Mouse (Mus musculus) testis, adult 2 months (tissue): ENCODE results near the gene Zbtb4. TPM values are rescaled to one million over a fixed set of nuclear protein-coding genes. Genes with fewer than 3 reads are reported as not detected.

Experiments
- H3K27ac ChIP-seq: fragments of 200-500 bp; 2 replicates; pipeline ENCODE4 v1.5.1; 2012; ENCODE audit warnings: low read depth, low read length; ENCODE audit not compliant: control insufficient read depth, insufficient read depth
- H3K27me3 ChIP-seq: fragments of 200-500 bp; 2 replicates; pipeline ENCODE4 v1.6.1; 2012; ENCODE audit warnings: mild to moderate bottlenecking, low read length, moderate library complexity; ENCODE audit not compliant: control insufficient read depth, insufficient read depth
- H3K36me3 ChIP-seq: fragments of 200-500 bp; 2 replicates; pipeline ENCODE4 v1.6.1; 2012; ENCODE audit warnings: mild to moderate bottlenecking, low read length; ENCODE audit not compliant: control insufficient read depth, insufficient read depth
- H3K4me1 ChIP-seq: fragments of 200-500 bp; 2 replicates; pipeline ENCODE4 v1.6.1; 2012; ENCODE audit warnings: low read length; ENCODE audit not compliant: control insufficient read depth, insufficient read depth
- H3K4me3 ChIP-seq: fragments of 200-500 bp; 2 replicates; pipeline ENCODE4 v1.5.1; 2012; ENCODE audit warnings: low read depth, mild to moderate bottlenecking, low read length, moderate library complexity, mixed read lengths; ENCODE audit not compliant: control insufficient read depth
- CTCF ChIP-seq: fragments of 200-500 bp; IDR thresholded peaks from 2 replicates; pipeline ENCODE4 v1.5.1; 2012; ENCODE audit warnings: low read depth, mild to moderate bottlenecking, inconsistent platforms, low read length, moderate library complexity; ENCODE audit not compliant: control insufficient read depth, insufficient read depth, insufficient replicate concordance
- POLR2A ChIP-seq: fragments of 200-500 bp; IDR thresholded peaks from 2 replicates; pipeline ENCODE4 v1.6.1; 2012; ENCODE audit warnings: low read depth, mild to moderate bottlenecking, inconsistent platforms, low read length, moderate library complexity; ENCODE audit not compliant: control insufficient read depth
- polyA plus RNA-seq: library from polyadenylated mRNA; depleted of rRNA; stranded (reverse); fragments of >200 nt; gene quantifications from 2 replicates; pipeline ENCODE4 v1.2.3, GENCODE M21; 2012; rRNA removed

Zbtb4 gene
- polyA plus RNA-seq, result 5.1 and 6.0 TPM in 2 replicates

DNA sequence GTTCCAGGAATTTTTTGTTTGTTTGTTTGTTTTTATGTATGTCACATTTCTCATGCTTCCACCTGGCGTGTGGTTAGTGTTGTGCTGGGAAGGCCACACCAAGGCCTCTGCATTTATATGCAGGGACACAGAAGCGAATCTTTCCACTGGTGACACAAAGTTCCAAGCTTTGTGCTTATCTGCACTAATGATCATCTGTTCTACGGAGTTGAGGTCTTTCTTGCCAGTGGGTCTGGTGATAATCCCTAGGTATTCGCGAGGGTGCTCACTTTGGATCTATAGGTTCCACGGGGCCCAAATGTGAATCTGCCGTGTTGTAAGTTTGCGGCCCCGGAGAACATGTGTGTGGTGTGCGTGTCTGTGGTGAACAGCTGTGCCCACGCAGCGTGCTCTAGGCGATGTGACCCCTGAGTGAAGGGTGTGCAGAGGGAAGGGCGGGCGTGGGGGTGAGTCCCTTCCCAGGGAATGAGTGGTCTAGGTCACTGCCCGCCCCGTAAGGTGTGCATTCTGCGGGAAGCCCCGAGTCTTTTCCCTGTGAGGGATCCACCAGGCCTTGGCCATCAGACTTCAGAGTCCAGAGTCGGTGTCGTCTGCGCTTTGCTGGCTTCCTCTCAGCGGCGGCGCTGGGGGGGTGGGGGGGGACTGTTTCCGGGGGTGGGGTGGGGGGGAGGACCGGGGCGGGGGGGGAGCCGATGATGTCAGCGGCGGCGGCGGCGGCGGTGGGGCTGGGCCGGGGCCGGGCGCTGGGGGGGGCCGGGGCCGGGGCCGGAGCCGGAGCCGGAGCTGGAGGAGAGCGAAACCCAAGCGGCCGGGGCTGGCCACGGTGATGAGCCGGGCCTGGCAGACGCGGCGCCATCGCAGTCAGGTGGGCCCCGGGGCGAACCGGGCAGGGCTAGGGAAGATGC is at the start of gene Zbtb4:
Zbtb4 (plus strand) TSS at position 692 of the 905 bp plus-strand sequence.
- Histone ChIP-seq H3K4me3 (peak within 1 kb of the TSS; percentile 85), H3K4me1 (peaks cover 12% of the 10 kb centered on the region), H3K27me3 (no peaks in the 10 kb centered on the region), H3K27ac (peak within 1 kb of the TSS; percentile 63), H3K36me3 (no peaks in the 10 kb centered on the region)
- TF ChIP-seq POLR2A, result no peak
- TF ChIP-seq CTCF, result no peak

DNA sequence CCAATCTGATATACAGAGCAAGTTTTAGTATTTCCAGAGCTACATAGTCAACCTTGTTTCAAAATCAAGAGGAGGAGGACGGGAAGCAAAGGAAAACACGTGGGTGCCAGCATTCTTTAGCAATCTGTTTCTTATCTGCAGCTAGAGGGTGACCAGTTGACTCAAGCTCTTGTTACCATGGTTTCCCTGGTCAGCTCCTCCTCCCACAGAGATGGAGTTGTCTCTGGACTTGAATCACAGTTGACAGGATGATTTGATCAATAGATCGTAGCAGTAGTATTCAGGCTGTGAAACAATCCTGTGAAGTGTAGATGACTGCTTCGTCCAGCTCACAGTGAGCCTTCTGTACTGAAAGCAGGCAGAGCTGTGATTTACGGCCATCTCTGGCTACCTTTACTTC is 49.8 kb upstream of the Zbtb4 start:
- H3K4me3 ChIP-seq, result no peak overlapping the region
- H3K36me3 ChIP-seq, result no peaks in the 10 kb centered on the region
- TF ChIP-seq POLR2A (no peak), CTCF (no peak)
- no peaks in the 10 kb centered on the region for H3K27me3 ChIP-seq
- H3K4me1 ChIP-seq, result peaks cover 4% of the 10 kb centered on the region
- 0 out of 2 replicates have a peak overlapping the region, but pooled peaks have one; percentile 58 for H3K27ac ChIP-seq

DNA sequence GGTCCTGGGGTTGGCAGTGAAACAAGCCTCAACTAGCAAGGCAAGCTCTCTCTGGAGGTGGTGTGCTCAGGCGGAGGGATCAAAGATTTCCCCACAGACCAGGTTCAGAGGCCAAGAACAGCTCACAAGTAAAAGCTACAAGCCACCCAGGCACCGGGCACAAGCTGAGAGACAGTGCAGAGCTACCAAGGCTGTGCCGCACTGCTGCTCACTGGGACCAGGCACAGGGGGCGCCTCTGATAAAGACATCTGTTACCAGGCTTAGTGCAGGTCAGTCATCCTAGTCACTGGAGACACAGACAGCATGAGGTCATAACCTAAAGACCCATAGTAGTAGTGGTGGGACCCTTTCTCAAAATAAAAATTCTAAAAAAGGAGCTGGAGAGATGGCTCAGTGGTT is 48.8 kb upstream of the Zbtb4 start:
- Histone ChIP-seq H3K27ac (no peak overlapping the region; the same call in 1 of the 2 replicates), H3K4me3 (no peak overlapping the region), H3K27me3 (no peaks in the 10 kb centered on the region), H3K36me3 (no peaks in the 10 kb centered on the region), H3K4me1 (peaks cover 4% of the 10 kb centered on the region)
- no peak for TF ChIP-seq CTCF
- no peak for TF ChIP-seq POLR2A

DNA sequence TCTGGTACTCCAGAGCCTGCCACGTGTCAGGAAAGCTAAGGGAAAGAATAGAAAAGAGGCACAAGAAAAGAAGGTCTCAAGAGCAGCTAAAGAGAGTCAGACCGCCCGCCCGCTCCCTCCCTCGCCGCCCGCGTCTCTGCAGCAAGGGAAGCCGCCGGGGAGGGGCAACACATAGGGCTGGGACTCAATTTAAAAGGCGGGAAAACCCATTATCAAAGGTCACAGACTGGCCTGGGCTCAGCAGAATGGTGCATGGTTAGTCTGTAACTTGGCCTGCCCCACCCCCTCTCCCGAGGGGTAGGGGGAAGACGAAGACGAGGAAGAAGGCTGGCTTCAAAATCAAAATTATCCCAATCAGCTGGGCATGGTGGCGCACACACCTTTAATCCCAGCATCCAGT is 47.1 kb upstream of the Zbtb4 start:
- Histone ChIP-seq H3K4me3 (no peak overlapping the region), H3K27me3 (no peaks in the 10 kb centered on the region), H3K27ac (no peak overlapping the region), H3K36me3 (no peaks in the 10 kb centered on the region), H3K4me1 (peaks cover 2% of the 10 kb centered on the region)
- TF ChIP-seq CTCF (no peak), POLR2A (no peak)

DNA sequence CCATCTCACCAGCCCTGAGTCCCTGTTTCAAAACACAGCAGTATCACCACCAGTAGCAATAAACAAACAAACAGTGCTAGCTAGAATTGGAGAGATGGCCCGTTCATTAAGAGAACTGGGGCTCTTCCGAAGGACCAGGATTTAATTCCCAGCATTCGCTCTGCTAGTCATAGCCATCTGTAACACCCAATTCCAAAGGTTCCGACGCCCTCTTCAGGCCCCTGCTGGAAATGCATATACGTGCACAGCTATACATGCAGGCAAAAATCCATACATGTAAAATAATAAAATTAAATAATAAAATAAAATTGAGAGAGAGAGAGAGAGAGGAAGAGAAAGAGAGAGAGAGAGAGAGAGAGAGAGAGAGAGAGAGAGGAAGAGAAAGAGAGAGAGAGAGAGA is 46.3 kb upstream of the Zbtb4 start:
- Histone ChIP-seq H3K4me3 (no peak overlapping the region), H3K4me1 (peaks cover 2% of the 10 kb centered on the region), H3K36me3 (no peaks in the 10 kb centered on the region), H3K27ac (no peak overlapping the region), H3K27me3 (no peaks in the 10 kb centered on the region)
- TF ChIP-seq POLR2A (no peak), CTCF (peak; percentile 11; the same call in 1 of the 2 replicates)

DNA sequence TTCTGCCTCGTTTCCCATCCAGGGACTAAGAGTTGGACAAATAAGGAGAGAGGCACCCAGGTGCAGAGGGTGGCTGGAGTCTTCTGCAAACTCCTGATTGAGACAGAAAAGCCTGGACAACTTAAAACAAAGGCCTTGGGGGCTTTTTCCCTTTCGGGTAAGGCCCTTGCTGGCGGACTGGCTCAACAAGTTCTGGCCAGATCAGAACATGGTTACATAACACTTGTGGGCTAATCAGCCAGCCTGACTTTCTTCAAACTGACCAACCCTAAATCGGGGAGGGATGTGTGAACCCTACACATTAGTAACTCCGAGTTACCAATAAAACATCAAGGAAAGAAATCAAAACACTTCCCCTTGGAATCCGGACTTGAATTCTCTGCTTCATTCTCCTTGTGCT is 44.9 kb upstream of the Zbtb4 start:
- no peak for TF ChIP-seq CTCF
- no peak for TF ChIP-seq POLR2A
- no peak overlapping the region for H3K4me3 ChIP-seq
- no peak overlapping the region for H3K27ac ChIP-seq

DNA sequence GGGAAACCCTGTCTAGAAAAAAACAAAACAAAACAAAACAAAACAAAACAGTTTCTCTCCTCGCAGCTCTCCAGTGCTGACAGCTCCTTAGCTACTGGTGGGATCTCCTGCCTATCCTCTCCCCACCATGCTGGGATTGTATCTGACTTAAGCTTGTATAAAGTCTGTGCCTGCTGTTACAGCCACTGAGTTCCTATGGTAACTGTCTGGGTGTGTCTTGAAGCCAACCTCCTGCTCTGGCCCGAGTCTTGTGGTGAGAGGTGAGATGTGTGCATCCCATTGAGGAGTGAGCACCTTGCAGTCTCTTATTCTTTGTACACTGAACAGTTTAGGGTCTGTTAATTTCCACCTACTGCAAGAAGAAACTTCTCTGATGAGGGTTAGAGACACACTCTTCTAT is 42.6 kb upstream of the Zbtb4 start:
- TF ChIP-seq CTCF (no peak), POLR2A (no peak)
- Histone ChIP-seq H3K27me3 (no peaks in the 10 kb centered on the region), H3K36me3 (no peaks in the 10 kb centered on the region), H3K27ac (no peak overlapping the region), H3K4me1 (peaks cover 2% of the 10 kb centered on the region; the same call in 1 of the 2 replicates), H3K4me3 (no peak overlapping the region)

More for the DNA sequence above, 44.9 kb upstream of the Zbtb4 start:
- H3K36me3 ChIP-seq, result no peaks in the 10 kb centered on the region
- H3K4me1 ChIP-seq, result no peaks in the 10 kb centered on the region; the same call in none of the 2 replicates
- H3K27me3 ChIP-seq, result no peaks in the 10 kb centered on the region
